Mouse (Mus musculus) induced T-regulatory cell, adult 2 months (primary cell): ENCODE results near the gene Nradd.

Source experiments
- DNase-seq: peaks from one replicate; pipeline ENCODE4 v3.0.0-alpha.2; 2012; ENCODE audit warnings: low read depth

The Nradd gene

DNA sequence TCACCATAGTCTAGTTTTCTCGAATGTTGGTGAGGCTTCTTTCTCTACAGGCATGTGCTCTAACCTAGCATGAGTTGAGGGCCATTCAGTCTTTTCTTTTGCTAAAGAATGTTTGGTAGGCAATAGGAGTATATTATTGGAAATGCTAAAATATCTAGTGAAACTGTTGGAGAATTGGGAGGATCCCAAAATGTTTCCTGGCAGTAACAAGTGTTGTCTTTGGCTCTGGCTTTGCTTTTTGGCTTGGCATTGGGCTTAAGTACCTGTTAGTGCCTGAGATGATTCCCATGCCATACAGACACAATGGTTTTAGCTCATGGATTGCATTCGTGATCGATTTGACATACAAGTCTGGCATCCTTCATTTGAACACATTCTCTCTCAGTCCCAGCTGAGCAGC is 12.8 kb downstream of the Nradd start:
- no peak for DNase-seq

GRCm38 (mm10) chr9:110583521-110583920 is 40.7 kb downstream of the Nradd start:
- no peak for DNase-seq

- no peak for DNase-seq
Measured at GRCm38 (mm10) chr9:110582161-110582560, 42.1 kb downstream of the Nradd start.
